Mouse (Mus musculus) lung, postnatal 0 days (tissue): ENCODE results near the gene Sorcs2. TPM values are rescaled to one million over a fixed set of nuclear protein-coding genes. Genes with fewer than 3 reads are reported as not detected.
"Not testable (repeated sequence)": the region's sequence is repeated elsewhere in the genome, so short reads cannot be mapped to it uniquely, and the experiment has no call there.

Experiments
- ATAC-seq: fragments of 200-750 bp; cut with Nextera tagmentation; 2 replicates; pipeline ENCODE4 v1.8.0; 2017; ENCODE audit warnings: moderate library complexity
- DNase-seq: peaks from one replicate; pipeline ENCODE4 v3.0.0-alpha.2; 2016; ENCODE audit warnings: low spot score
- H3K27ac ChIP-seq: fragments of 300-500 bp; sonication (generic); 2 replicates; pipeline ENCODE4 v1.5.1; 2014; ENCODE audit warnings: antibody characterized with exemption, mild to moderate bottlenecking, low read length, mixed read lengths
- H3K27me3 ChIP-seq: fragments of 300-500 bp; sonication (generic); replicated peaks from 2 replicates; pipeline ENCODE4 v1.6.1; 2014; ENCODE audit warnings: low read length, mixed read lengths; ENCODE audit not compliant: insufficient read depth
- H3K36me3 ChIP-seq: fragments of 300-500 bp; sonication (generic); 2 replicates; pipeline ENCODE4 v1.6.1; 2014; ENCODE audit warnings: low read length, mixed read lengths; ENCODE audit not compliant: insufficient read depth
- H3K4me1 ChIP-seq: fragments of 300-500 bp; sonication (generic); 2 replicates; pipeline ENCODE4 v1.6.1; 2014; ENCODE audit warnings: antibody characterized with exemption, low read depth, low read length, mixed read lengths; ENCODE audit not compliant: insufficient read depth
- H3K4me2 ChIP-seq: fragments of 300-500 bp; sonication (generic); replicated peaks from 2 replicates; pipeline ENCODE4 v1.6.1; 2014; ENCODE audit warnings: low read depth, mild to moderate bottlenecking, low read length, moderate library complexity, mixed read lengths
- H3K4me3 ChIP-seq: fragments of 300-500 bp; sonication (generic); 2 replicates; pipeline ENCODE4 v1.5.1; 2014; ENCODE audit warnings: low read depth, low read length
- H3K9ac ChIP-seq: fragments of 300-500 bp; sonication (generic); replicated peaks from 2 replicates; pipeline ENCODE4 v1.6.1; 2014; ENCODE audit warnings: low read depth, mild to moderate bottlenecking
- H3K9me3 ChIP-seq: fragments of 300-500 bp; sonication (generic); 2 replicates; pipeline ENCODE4 v1.6.1; 2016; ENCODE audit warnings: low read length, mixed read lengths
- CTCF ChIP-seq: IDR thresholded peaks from 2 replicates; pipeline ENCODE4 v1.5.1; 2016; ENCODE audit warnings: antibody characterized with exemption, mild to moderate bottlenecking
- EP300 ChIP-seq: IDR thresholded peaks from 2 replicates; pipeline ENCODE4 v1.6.1; 2016; ENCODE audit warnings: antibody characterized with exemption, mild to moderate bottlenecking, control low read depth
- WGBS: fragments of 180-500 bp; shearing (Covaris S2); extraction: QIAGEN DNeasy Blood & Tissue Kit; methylation state at CpG from one replicate; pipeline ENCODE4 v1.1.7; 2014; 5-methylcytosine and 5-hydroxymethylcytosine counted together
- polyA plus RNA-seq: library from polyadenylated mRNA; unstranded; fragments of >200 nt; fragmentation: Nextera tagmentation; extraction: Ambion mirVana; gene quantifications from 2 replicates; pipeline ENCODE4 v1.2.1, GENCODE M21; 2015

Gene Sorcs2
- polyA plus RNA-seq, 1 experiment from 2014 or later, result 9.4 TPM

DNA sequence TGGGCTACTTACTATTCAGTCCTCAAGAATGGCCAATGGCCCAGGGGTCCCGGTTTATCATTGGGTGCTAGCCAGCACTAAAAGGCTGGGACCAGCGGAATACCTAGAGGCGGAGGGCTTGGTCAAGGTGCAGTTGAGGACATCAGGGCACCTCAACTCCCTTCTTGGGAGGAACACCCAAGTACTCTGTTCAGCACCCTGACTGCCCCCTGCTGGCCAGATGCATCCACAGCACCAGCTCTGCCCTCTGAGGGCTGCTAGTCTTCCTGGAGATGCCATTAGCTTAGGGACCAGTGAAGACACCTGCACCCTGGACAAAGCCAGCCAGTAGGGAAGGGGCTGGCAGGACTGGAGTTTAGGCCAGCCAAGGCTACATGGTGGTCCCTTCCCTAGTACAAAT is 1.9 kb downstream of the Sorcs2 start:
- DNase-seq (peak; percentile 72), ATAC-seq (peak; percentile 29)
- peak overlapping the region; percentile 100 for H3K4me2 ChIP-seq
- H3K9ac ChIP-seq, result no peak overlapping the region
- no peak overlapping the region for H3K27ac ChIP-seq
- no peaks in the 10 kb centered on the region for H3K4me1 ChIP-seq
- no peaks in the 10 kb centered on the region for H3K36me3 ChIP-seq
- H3K4me3 ChIP-seq, result no peak overlapping the region
- TF ChIP-seq CTCF, result peak; percentile 91
- no peak for TF ChIP-seq EP300
- H3K9me3 ChIP-seq, result no peaks in the 10 kb centered on the region
- H3K27me3 ChIP-seq, result peaks cover 3% of the 10 kb centered on the region; the same call in 1 of the 2 replicates
- WGBS, result 57% methylated on average over 3 of the region's 3 CpGs

DNA sequence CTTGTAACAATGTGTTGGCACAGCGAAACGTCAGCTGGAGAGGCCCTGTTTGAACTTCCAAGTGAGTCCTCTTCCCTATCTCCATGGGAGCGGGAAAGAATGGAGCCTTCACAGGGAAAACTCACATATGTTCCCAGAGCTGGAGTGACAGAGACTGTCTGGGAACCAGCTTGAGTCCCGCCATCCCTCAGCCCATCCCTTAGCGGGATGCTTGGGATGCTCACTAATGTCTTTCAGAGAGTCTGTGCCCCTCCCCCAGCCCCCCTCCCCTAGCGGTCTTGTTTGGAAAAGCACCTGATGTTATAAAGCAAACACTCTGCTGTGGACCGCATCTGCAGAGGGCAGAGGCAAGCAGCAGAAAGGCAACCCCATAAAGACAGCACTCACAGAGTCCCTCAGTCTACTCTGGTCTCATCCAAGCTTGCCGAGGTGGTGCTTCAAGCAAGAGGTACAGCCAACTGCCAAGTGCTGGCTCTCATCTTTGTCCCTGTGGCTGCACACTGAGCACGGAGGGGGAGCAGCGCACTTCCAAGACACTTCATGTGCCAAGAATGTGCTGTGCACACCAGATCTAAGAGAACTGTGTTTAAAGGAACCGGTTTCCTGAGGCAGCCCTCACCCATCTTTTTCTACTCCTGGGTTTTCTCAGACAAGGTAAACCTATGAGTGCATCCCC is 3.0 kb downstream of the Sorcs2 start:
- Histone ChIP-seq H3K4me2 (no peak overlapping the region), H3K4me1 (no peaks in the 10 kb centered on the region), H3K27ac (no peak overlapping the region), H3K9me3 (no peaks in the 10 kb centered on the region), H3K36me3 (no peaks in the 10 kb centered on the region), H3K9ac (no peak overlapping the region), H3K4me3 (no peak overlapping the region), H3K27me3 (peaks cover 3% of the 10 kb centered on the region; the same call in 1 of the 2 replicates)
- no peak for ATAC-seq
- TF ChIP-seq EP300 (no peak), CTCF (peak; percentile 46)
- WGBS, result 39% methylated on average over 11 of the region's 11 CpGs
- peak; percentile 49 for DNase-seq

DNA sequence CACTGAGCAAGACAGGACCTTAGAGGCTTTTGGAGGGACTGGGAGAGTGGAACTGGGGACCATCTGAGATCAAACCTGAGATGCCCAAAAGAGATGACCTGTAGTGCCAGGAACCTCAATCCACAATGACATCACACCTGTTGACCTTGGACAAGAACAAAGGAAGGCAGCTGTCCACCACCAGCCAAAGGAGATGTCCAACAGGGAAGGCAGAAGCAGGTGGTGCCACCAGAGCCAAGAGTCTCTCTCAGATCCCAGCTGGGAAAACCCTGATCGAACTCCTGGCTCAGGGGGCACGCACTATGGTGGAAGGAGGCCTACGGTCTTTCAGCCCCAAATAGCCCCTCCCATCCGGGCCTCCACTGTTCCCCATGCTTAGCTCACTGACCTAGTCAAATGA is 6.2 kb downstream of the Sorcs2 start:
- no peaks in the 10 kb centered on the region for H3K9me3 ChIP-seq
- DNase-seq, result no peak
- H3K27me3 ChIP-seq, result 0 out of 2 replicates have a peak, but pooled peaks cover 3% of the 10 kb centered on the region
- H3K4me2 ChIP-seq, result no peak overlapping the region
- no peaks in the 10 kb centered on the region for H3K36me3 ChIP-seq
- no peak overlapping the region for H3K27ac ChIP-seq
- no peak overlapping the region for H3K4me3 ChIP-seq
- peaks cover 6% of the 10 kb centered on the region; the same call in 1 of the 2 replicates for H3K4me1 ChIP-seq
- H3K9ac ChIP-seq, result no peak overlapping the region
- TF ChIP-seq EP300, result no peak
- no peak for TF ChIP-seq CTCF
- no peak for ATAC-seq
- 76% methylated on average over 4 of the region's 4 CpGs for WGBS

DNA sequence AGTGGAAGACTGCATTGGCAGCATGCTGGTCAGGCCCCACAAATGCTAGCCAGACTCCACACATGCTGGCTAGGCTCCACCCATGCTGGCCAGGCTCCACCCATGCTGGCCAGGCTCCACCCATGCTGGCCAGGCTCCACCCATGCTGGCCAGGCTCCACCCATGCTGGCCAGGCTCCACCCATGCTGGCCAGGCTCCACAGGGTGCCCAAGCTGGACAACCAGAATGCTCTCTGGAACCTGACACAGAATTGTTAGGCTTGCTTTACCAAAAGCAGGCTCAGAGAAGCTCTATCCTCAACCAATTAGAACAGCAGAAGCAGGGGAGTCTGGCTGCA is 7.4 kb downstream of the Sorcs2 start:
- H3K27ac ChIP-seq, result peak overlapping the region; percentile 9; the same call in 1 of the 2 replicates
- H3K9ac ChIP-seq, H3K4me2 ChIP-seq, H3K4me3 ChIP-seq, H3K9me3 ChIP-seq, H3K27me3 ChIP-seq, DNase-seq, H3K36me3 ChIP-seq, H3K4me1 ChIP-seq, ATAC-seq: not testable (repeated sequence)

DNA sequence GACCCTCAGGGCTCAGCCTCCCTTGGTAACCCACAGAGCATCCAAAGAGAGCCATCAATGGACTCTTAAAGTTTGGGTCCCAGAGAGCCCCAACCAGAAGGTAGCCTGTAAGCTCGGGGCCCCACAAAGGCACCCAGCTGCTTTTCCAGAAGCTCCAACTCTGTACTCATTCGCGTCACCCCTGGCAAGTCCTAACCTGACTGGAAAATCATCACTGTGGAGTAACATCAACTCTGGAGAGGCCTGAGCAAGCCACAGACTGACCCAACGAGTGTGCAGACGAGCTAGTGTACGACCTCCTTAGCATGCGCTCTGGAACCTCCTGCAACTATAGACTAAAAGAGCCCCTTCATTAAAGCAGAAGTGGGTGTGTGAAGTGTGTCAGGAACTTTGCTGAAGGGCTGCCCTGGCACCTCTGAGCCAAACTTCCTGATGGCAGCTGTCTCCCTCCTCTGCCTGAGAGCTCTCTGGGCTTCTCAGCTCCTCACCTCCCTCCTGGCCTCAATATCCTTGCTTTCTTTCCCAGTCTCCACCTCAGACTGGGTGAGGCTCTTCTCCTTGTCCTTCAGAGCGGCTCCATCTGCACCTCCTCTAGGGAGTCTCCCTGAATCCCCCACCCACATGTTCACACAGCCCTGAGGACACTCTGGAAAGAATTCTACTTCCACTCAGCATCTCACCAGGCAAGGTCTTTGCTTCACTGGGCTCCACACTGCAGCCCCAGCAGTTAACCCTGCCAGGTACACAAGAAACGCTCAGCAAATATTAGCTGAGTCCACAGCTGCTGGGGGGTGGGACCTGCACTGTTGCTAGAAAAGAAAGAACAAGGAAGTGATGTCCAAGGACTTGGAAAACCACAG is 8.0 kb downstream of the Sorcs2 start:
- WGBS, result 47% methylated on average over 9 of the region's 9 CpGs
- peak overlapping the region; percentile 55 for H3K27ac ChIP-seq
- ATAC-seq, result peak; percentile 90
- H3K4me2 ChIP-seq, result no peak overlapping the region
- H3K4me1 ChIP-seq, result peaks cover 13% of the 10 kb centered on the region; the same call in 1 of the 2 replicates
- TF ChIP-seq CTCF (no peak), EP300 (peak; percentile 63)
- DNase-seq, result peak; percentile 95
- no peaks in the 10 kb centered on the region for H3K36me3 ChIP-seq
- no peaks in the 10 kb centered on the region for H3K27me3 ChIP-seq
- no peaks in the 10 kb centered on the region for H3K9me3 ChIP-seq
- no peak overlapping the region for H3K9ac ChIP-seq
- H3K4me3 ChIP-seq, result no peak overlapping the region

DNA sequence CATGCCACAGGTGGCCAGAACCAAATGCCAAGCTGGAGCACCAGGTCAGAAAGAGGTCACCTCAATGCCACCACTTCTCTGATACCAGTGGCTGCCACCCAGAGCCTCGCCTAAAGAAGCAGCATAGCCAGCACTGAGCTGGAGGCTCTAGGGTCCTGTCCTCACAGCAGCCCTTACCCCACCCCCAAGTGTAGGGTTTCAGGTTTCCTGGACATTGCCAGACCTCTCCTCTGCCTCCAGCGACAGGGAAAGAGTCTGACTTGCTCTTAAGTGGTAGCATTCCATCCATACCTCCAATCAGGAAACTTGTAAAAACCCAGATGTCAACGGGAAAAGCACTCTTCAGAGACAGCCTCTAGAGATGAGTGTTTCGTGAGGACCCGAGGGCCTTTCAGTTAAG is 12.9 kb downstream of the Sorcs2 start:
- ATAC-seq, result peak; percentile 79
- no peak overlapping the region for H3K9ac ChIP-seq
- H3K4me2 ChIP-seq, result no peak overlapping the region
- no peak overlapping the region for H3K4me3 ChIP-seq
- H3K27me3 ChIP-seq, result no peaks in the 10 kb centered on the region
- H3K27ac ChIP-seq, result no peak overlapping the region; the same call in 1 of the 2 replicates
- H3K9me3 ChIP-seq, result no peaks in the 10 kb centered on the region
- peak; percentile 90 for DNase-seq
- 11% methylated on average over 5 of the region's 5 CpGs for WGBS
- TF ChIP-seq CTCF, result no peak
- peak; percentile 94 for TF ChIP-seq EP300
- H3K36me3 ChIP-seq, result no peaks in the 10 kb centered on the region
- H3K4me1 ChIP-seq, result peaks cover 23% of the 10 kb centered on the region
